Mouse (Mus musculus) thymus, adult 2 months (tissue): ENCODE measurements around the gene Sppl2b.

ENCODE experiments used
- CTCF ChIP-seq: fragments of 200-500 bp; IDR thresholded peaks from 2 replicates; pipeline ENCODE4 v1.5.1; 2012; ENCODE audit warnings: mild to moderate bottlenecking, control low read depth, low read length, moderate library complexity, borderline replicate concordance; ENCODE audit not compliant: control insufficient read depth, poor library complexity, insufficient read depth; ENCODE audit errors: extremely low read depth
- POLR2A ChIP-seq: fragments of 200-500 bp; IDR thresholded peaks from 2 replicates; pipeline ENCODE4 v1.6.1; 2012; ENCODE audit warnings: mild to moderate bottlenecking, low read length, control low read depth, moderate library complexity; ENCODE audit not compliant: control insufficient read depth, poor library complexity, insufficient read depth; ENCODE audit errors: extremely low read depth

DNA sequence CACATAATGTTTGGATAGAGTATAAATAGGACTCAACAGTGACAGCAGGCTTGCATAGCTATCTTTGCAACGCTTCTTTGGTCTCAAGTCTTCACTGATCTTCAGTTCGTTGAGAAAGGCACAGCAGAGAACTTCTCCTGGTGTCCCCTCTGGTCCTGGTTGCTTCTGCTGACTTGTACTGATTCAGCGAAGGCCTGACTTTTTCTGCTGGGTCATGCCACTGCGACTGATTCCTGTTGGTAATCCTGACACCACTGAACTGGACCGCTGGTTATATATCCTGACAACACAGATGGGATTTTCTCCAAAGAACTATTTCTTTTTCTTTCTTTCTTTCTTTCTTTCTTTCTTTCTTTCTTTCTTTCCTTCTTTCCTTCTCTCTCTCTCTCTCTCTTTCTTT, 32.5 kb upstream of the Sppl2b start:
- TF ChIP-seq CTCF (no peak), POLR2A (no peak)
